Mouse (Mus musculus) ovary, postnatal 36 days (tissue): ENCODE measurements around the gene Cd151.

Experiments used
- DNase-seq: peaks from one replicate; pipeline ENCODE4 v3.0.0; 2022; ENCODE audit warnings: low spot score, mixed read lengths

Gene Cd151

DNA sequence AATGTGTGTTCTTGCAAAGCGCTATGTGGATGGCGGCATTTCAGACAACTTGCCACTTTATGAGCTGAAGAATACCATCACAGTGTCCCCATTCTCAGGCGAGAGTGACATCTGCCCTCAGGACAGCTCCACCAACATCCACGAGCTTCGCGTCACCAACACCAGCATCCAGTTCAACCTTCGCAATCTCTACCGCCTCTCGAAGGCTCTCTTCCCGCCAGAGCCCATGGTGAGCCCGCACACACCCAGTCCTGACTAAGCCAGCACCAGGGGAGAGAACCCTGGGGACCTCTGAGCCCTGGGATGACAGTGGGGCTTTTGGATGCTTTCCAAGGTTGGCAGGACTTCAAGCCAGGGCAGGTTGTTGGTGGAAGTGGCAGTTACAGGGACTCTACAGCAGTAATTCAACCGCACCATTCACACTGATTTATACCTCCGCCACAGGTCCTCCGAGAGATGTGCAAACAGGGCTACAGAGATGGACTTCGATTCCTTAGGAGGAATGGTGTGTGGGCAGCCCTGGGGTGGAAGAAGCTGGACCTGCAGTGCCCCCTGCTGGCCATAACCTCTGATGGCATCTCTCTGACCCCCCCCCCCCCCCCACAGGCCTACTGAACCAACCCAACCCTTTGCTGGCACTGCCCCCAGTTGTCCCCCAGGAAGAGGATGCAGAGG, 9.1 kb upstream of the Cd151 start:
- no peak for DNase-seq

DNA sequence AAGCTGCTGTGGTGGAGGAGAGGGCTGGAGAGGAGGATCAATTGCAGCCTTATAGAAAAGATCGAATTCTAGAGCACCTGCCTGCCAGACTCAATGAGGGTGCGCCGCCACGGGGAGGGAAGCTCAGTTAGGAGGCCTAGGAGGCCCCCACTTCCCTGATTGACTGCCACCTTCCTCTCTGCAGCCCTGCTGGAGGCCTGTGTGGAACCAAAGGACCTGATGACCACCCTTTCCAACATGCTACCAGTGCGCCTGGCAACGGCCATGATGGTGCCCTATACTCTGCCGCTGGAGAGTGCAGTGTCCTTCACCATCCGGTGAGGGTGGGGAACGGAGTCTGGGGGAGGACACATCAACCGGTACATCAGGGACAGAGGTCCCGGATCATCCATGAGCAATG, 8.5 kb upstream of the Cd151 start:
- DNase-seq = no peak

DNA sequence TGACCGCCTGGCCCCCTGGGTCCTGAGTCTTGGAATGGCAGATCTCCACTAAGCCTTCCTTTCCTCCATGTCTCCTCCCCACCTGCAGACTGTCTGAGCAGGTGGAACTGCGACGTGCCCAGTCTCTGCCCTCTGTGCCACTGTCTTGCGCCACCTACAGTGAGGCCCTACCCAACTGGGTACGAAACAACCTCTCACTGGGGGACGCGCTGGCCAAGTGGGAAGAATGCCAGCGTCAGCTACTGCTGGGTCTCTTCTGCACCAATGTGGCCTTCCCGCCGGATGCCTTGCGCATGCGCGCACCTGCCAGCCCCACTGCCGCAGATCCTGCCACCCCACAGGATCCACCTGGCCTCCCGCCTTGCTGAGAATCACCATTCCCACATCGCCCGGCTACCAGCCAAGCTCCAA, 7.9 kb upstream of the Cd151 start:
- DNase-seq = no peak

DNA sequence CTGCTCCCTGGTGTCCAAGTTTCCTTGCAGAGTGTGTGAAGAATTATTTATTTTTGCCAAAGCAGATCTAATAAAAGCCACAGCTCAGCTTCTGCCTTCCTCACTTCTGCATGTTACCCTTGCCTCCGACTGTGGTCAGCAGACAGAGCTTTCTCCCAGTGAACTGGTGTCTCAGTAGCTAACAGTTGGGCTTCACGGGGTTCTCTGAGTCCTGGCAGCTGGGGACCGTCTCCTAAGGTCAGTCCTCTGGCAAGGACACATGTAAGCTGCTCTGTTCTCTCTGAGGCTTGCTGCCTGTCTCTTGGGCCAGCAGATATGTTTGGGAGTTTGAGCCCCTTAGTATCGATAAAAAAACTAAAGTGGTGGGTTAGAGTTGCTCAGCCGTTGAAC, 7.2 kb upstream of the Cd151 start:
- DNase-seq = no peak

DNA sequence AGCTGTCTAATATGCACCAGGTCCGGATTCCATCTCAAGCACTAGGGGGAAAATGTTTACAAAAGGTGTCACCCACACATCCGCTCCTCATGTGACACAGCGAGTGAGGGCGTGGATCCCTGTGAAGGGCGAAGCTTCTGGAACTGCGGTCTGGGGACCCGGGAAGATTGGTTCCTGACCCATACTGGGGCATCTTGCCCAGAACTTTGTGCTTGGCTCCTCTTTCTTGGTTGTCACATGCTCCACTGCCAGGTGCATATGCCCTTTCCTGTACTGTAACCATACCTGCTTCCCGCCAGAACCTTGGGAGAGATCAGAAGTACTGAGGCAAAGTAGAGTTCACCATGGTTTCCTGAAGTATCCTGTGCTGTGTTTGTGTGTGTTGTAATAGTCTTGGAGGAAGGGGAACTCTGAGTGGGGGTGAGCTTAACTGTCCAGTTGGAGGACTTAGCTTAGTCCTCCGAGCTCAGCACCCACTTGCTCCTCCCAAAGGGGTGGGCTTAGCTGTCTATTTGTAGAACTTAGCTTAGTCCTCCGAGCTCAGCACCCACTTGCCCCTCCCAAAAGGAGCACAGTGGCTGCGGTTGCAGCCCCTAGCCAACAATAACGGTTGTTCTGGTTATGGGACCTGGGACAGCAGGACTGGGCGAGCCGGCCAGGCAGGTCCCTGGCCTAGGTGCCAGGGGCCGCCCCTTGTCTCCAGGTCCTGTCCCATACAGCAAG, 6.6 kb upstream of the Cd151 start, which contains the start of gene Cracr2b:
Gene Cracr2b (plus strand): TSS at position 704 of the 723 bp plus-strand sequence.
- DNase-seq = no peak

- no peak for DNase-seq
These were observed 5.5 kb upstream of the Cd151 start for GRCm38 (mm10) chr7:141461521-141462332.

- no peak for DNase-seq
These were observed 4.8 kb upstream of the Cd151 start for GRCm38 (mm10) chr7:141462333-141462821.

DNA sequence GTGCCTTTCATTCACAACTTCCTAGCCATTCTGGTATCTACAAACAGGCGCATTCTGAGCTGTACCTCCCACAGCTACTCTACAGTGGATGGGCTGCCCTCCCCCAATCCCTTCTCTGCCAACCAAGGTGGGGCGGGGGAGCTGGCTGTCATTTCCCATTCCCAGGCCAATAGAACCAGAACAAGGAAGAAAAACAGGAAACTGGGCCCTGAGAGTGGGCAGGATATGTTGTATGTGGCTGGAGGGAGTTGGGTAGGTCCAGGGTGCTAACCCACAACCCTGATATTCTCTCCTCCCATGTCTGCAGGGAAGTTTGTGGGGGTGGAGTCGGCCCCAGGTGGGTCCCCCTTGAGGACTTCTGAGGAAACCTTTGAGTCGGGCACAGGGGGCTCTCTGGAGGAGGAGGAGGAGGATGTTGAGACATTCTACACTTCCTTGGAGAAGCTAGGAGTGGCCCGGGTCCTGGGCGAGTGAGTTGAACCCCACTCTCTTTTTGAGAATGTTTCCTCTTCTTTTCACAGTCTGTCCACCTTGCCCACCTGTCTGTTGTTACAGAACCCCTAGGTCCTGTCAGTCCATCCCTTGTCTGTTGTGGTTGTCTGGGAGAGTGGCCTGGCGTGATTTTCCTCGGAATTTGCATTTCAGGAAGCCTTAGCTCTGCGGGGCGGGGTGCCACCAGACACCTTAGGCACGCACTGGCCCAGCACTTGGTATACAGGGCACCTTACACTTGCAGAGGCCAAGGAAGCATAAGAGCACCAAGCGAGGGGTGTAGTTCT, 3.2 kb upstream of the Cd151 start:
- DNase-seq = no peak

DNA sequence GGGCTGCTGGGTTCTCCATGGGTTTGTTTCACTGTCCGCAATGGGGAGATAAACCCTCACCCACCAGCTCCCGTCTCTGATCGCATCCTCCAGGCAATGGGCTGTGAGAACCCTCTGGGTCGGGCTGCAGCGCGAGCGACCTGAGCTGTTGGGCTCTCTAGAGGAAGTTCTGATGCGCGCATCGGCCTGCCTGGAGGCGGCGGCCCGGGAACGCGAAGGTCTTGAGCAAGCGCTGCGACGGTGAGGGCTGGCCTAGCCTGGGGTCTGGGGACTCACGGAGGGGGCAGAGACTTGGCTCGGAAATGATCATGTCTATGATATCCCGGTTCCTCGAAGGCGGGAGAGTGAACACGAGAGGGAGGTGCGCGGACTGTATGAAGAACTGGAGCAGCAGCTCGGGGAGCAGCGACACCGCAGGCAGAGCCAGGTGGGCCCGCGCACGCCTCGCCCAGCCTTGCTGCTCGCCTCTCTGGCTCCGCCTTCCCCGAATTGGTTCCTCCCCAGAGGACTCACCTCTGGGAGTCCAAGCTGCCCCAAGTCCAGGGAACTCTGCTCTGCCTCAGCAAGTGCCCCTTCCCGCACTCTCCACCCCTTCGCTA, 2.5 kb upstream of the Cd151 start:
- no peak for DNase-seq

DNA sequence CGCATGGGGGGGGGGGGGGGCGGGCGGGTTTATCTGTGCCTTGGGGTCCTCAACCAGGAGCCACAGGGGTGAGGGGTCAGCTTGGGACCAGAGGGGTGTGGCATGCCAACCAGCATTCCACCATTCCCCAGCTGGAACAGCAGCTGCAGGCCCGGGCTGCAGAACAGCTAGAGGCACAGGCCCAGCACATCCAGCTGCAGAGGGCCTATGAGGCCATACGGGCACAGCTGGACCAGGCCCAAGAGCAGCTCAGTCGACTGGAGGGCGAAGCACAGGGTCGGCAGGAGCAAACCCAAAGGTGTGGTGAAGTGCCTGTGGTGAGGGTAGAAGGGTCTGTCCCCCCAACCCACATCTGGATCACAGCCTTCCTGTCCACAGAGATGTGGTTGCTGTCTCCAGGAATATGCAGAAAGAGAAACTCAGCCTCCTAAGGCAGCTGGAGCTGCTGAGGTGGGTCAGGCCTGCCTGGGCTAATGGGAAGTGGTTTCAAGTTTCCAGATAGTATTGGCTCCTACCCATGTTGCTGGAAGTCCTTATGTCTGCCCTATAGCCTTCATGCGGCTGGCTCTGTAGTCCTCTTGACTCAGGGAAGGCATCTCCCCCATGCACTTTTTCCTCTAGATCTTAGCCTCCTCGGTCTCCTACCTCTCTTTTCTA, 1.7 kb upstream of the Cd151 start:
- DNase-seq = no peak

DNA sequence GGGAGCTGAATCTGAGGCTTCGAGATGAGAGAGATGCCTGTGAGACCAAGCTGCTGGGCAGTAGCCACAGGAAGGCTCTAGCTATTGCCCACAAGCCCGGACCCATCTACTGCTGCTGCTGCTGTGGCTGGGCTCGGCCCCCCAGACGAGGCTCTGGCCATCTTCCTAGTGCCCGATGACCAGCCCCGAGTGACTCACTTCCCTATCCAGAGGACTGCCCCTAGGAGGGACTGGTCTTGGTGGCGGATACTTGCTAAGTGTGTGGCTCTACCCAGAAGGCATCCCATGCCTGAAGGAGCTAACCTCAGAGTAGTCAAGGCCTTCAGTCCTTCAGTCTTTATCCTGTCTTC, 1.2 kb upstream of the Cd151 start:
- DNase-seq = no peak

DNA sequence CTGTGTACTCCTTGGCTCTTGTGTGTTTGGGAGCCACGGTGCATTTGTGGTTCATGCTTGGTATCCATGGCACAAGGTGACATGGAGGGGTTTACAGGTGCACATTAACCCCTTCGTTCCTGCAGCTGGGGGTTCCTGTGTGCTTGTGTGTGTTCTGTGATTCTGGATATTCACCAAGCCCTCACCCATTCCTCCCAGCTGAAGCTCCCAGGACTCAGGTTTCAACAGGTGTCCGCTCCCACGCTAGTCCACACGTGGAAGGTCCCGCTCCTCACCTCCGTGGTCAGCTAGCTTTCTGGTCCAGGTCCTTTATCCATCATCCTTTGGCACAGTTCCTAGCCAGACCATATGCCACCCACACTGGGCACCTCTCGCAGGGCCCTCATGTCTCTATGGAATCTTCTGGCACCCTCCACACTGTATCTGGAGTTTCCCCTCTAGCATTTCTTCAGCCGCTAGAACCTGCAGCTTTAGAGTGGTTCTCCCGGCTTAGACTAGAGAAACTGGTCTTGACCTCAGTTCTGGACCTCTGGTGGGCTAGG, 514 bp upstream of the Cd151 start:
- DNase-seq = no peak

DNA sequence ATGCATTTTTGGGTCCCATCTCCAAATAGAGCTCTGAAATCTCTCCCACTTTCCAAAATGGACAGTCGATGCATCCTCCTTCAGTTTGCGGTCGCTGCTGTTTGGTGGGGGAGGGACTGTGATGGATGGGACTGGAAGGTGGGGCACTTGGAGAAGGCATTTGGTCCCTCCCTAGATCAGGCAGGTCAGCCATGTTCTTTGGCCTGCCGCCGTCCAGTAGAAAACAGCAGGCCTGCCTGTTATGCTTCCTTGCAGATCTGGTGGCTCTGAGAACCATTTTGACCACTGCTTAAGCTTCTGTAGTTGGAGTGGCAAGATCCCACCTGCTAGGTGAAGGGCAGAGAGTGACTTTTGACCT, 951 bp downstream of the Cd151 start:
- peak; percentile 41 for DNase-seq

GRCm38 (mm10) chr7:141468522-141469211, 1.5 kb downstream of the Cd151 start:
- peak; percentile 65 for DNase-seq

- no peak for DNase-seq
These were observed 2.2 kb downstream of the Cd151 start for GRCm38 (mm10) chr7:141469352-141469751.

DNA sequence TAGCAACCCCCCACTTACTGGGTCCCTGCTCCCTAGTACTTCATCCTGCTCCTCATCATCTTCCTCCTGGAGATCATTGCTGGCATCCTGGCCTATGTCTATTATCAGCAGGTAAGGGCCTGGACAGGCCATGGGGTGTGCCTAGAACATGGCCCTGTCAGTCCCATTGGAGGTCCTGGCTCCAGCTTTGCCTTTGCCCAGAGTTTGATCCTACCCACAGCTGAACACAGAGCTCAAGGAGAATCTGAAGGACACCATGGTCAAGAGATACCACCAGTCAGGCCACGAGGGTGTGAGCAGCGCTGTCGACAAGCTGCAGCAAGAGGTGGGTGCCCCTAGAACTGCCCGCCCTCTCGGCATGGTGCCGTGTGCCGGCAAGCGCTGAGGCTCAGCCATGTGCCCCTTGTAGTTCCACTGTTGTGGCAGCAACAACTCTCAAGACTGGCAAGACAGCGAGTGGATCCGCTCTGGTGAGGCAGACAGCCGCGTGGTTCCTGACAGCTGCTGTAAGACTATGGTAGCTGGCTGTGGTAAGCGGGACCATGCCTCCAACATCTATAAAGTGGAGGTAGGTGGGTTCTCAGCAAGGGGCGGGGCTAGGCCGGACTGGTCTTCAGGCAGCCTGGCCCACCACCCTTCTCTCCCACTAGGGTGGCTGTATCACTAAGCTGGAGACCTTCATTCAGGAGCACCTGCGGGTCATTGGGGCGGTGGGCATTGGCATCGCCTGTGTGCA, 2.9 kb downstream of the Cd151 start:
- peak; percentile 28 for DNase-seq

DNA sequence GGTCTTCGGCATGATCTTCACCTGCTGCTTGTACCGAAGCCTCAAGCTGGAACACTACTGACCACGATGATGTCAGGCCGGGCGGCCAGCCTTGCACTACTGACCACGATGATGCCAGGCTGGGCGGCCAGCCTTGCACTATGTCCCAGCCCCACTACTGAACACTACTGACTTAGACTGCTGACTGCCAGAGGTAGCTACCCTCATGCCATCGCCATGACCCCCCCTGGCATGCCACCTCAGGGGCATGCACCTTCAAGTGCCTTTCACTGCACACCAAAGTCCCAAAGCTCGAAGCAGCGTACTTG, 3.4 kb downstream of the Cd151 start:
- no peak for DNase-seq

GRCm38 (mm10) chr7:141471236-141471635, 4.0 kb downstream of the Cd151 start:
- no peak for DNase-seq

GRCm38 (mm10) chr7:141472226-141472625, 5.0 kb downstream of the Cd151 start:
- DNase-seq = peak; percentile 44

DNA sequence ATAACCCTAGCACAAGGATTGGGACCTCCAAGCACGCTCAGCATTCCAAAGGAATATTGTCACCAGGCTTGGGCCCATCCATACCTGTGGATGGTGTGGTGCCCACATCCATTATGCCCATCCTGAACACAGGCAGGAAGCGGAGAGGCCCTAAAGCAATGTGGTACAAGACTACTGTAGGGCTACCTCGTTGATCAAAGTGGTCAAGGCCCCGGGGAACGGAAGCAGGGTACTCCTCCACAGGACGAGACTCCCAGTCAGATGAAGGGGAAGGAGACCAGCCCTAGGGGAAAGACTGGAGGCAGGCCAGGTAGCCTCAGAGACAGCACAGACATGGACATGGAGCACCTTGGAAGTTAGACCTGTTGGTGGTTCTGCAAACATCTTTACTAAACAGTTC, 5.6 kb downstream of the Cd151 start:
- DNase-seq = no peak
